Mouse (Mus musculus): Measurements from ENCODE around the gene Zfp988. TPM values are rescaled to one million over a fixed set of nuclear protein-coding genes. Genes with fewer than 3 reads are reported as not detected.
A peak's percentile ranks its signal among the peaks of the same experiment; 100 is the strongest.
"Not testable (repeated sequence)": the region's sequence is repeated elsewhere in the genome, so short reads cannot be mapped to it uniquely, and the experiment has no call there.

Gene Zfp988
- 0.36 and 0.39 TPM in 2 replicates for polyA plus RNA-seq (2015; fragmentation: Nextera tagmentation; extraction: Ambion mirVana)

GRCm38 (mm10) chr4:147305436-147305835 lies at the start of gene Zfp988:
Gene Zfp988 (plus strand): TSS chr4:147305674.
- not testable (repeated sequence) for H3K4me1 ChIP-seq (replicated peaks); H3K36me3 ChIP-seq; H3K9ac ChIP-seq; H3K4me2 ChIP-seq (replicated peaks); H3K4me3 ChIP-seq (replicated peaks); ATAC-seq; H3K27ac ChIP-seq; H3K27me3 ChIP-seq (replicated peaks); H3K9me3 ChIP-seq
- 88% methylated on average over 6 of the region's 6 CpGs for WGBS

GRCm38 (mm10) chr4:147262708-147263107 lies 42.8 kb upstream of the Zfp988 start:
- WGBS: 86% methylated on average over 2 of the region's 3 CpGs
- ATAC-seq; H3K4me3 ChIP-seq (replicated peaks); H3K27ac ChIP-seq; H3K36me3 ChIP-seq; H3K4me1 ChIP-seq (replicated peaks); H3K9ac ChIP-seq; H3K9me3 ChIP-seq; H3K27me3 ChIP-seq (replicated peaks); H3K4me2 ChIP-seq (replicated peaks): not testable (repeated sequence)

- not testable (repeated sequence) for H3K36me3 ChIP-seq; H3K4me1 ChIP-seq (replicated peaks); H3K9me3 ChIP-seq; H3K4me3 ChIP-seq (replicated peaks); H3K4me2 ChIP-seq (replicated peaks); H3K9ac ChIP-seq; H3K27me3 ChIP-seq (replicated peaks); ATAC-seq; H3K27ac ChIP-seq
- 86% methylated on average over 17 of the region's 17 CpGs for WGBS
Measured at GRCm38 (mm10) chr4:147267302-147267701, 38.2 kb upstream of the Zfp988 start.

GRCm38 (mm10) chr4:147268735-147269134 lies 36.7 kb upstream of the Zfp988 start:
- 88% methylated on average over 25 of the region's 25 CpGs for WGBS
- H3K9ac ChIP-seq; H3K27ac ChIP-seq; H3K27me3 ChIP-seq (replicated peaks); H3K4me2 ChIP-seq (replicated peaks); H3K4me3 ChIP-seq (replicated peaks); H3K9me3 ChIP-seq; ATAC-seq; H3K36me3 ChIP-seq; H3K4me1 ChIP-seq (replicated peaks): not testable (repeated sequence)

- not testable (repeated sequence) for H3K4me2 ChIP-seq (replicated peaks); H3K27ac ChIP-seq; ATAC-seq; H3K27me3 ChIP-seq (replicated peaks); H3K9me3 ChIP-seq; H3K36me3 ChIP-seq; H3K4me3 ChIP-seq (replicated peaks); H3K9ac ChIP-seq; H3K4me1 ChIP-seq (replicated peaks)
- WGBS: 86% methylated on average over 4 of the region's 4 CpGs
Measured at GRCm38 (mm10) chr4:147270026-147270425, 35.4 kb upstream of the Zfp988 start.

- not testable (repeated sequence) for ATAC-seq
Measured at GRCm38 (mm10) chr4:147271601-147272000, 33.9 kb upstream of the Zfp988 start.

GRCm38 (mm10) chr4:147275021-147275772 lies 30.3 kb upstream of the Zfp988 start:
- H3K4me1 ChIP-seq (replicated peaks); H3K9ac ChIP-seq; H3K36me3 ChIP-seq; H3K9me3 ChIP-seq; H3K27me3 ChIP-seq (replicated peaks); H3K27ac ChIP-seq: not testable (repeated sequence)
- H3K4me3 ChIP-seq (replicated peaks): peak overlapping the region; percentile 31
- 39% methylated on average over 56 of the region's 58 CpGs for WGBS
- peak; percentile 74 for ATAC-seq
- peak overlapping the region; percentile 53 for H3K4me2 ChIP-seq (replicated peaks)

More at GRCm38 (mm10) chr4:147271601-147272000, 33.9 kb upstream of the Zfp988 start:
- H3K4me3 ChIP-seq (replicated peaks); H3K36me3 ChIP-seq; H3K27ac ChIP-seq; H3K9ac ChIP-seq; H3K27me3 ChIP-seq (replicated peaks); H3K4me2 ChIP-seq (replicated peaks); H3K4me1 ChIP-seq (replicated peaks): not testable (repeated sequence)
- H3K9me3 ChIP-seq: peaks cover 11% of the 10 kb centered on the region
- 90% methylated on average over 13 of the region's 13 CpGs for WGBS

GRCm38 (mm10) chr4:147275773-147276140 lies 29.7 kb upstream of the Zfp988 start:
- not testable (repeated sequence) for H3K27me3 ChIP-seq (replicated peaks); H3K9ac ChIP-seq; H3K36me3 ChIP-seq; H3K4me1 ChIP-seq (replicated peaks); H3K27ac ChIP-seq; H3K9me3 ChIP-seq; ATAC-seq
- Histone ChIP-seq H3K4me2 (replicated peaks) (peak overlapping the region; percentile 53), H3K4me3 (replicated peaks) (peak overlapping the region; percentile 31)
- WGBS: 23% methylated on average over 54 of the region's 54 CpGs

GRCm38 (mm10) chr4:147280406-147280805 lies 25.1 kb upstream of the Zfp988 start:
- WGBS: 75% methylated on average over 2 of the region's 2 CpGs
- H3K36me3 ChIP-seq; ATAC-seq; H3K9me3 ChIP-seq; H3K4me1 ChIP-seq (replicated peaks); H3K27me3 ChIP-seq (replicated peaks); H3K4me2 ChIP-seq (replicated peaks); H3K27ac ChIP-seq; H3K9ac ChIP-seq; H3K4me3 ChIP-seq (replicated peaks): not testable (repeated sequence)

- not testable (repeated sequence) for H3K4me2 ChIP-seq (replicated peaks); ATAC-seq; H3K36me3 ChIP-seq; H3K9me3 ChIP-seq; H3K9ac ChIP-seq; H3K27me3 ChIP-seq (replicated peaks); H3K27ac ChIP-seq; H3K4me3 ChIP-seq (replicated peaks); H3K4me1 ChIP-seq (replicated peaks)
- WGBS: 71% methylated on average over 3 of the region's 3 CpGs
Measured at GRCm38 (mm10) chr4:147298585-147298984, 6.9 kb upstream of the Zfp988 start.

GRCm38 (mm10) chr4:147302375-147302774 lies 3.1 kb upstream of the Zfp988 start:
- not testable (repeated sequence) for H3K4me1 ChIP-seq (replicated peaks); H3K9ac ChIP-seq; H3K4me3 ChIP-seq (replicated peaks); H3K9me3 ChIP-seq; H3K27me3 ChIP-seq (replicated peaks); H3K27ac ChIP-seq; ATAC-seq; H3K4me2 ChIP-seq (replicated peaks); H3K36me3 ChIP-seq

GRCm38 (mm10) chr4:147335036-147335690 lies 29.7 kb downstream of the Zfp988 start:
- not testable (repeated sequence) for H3K36me3 ChIP-seq; H3K4me1 ChIP-seq (replicated peaks); H3K27me3 ChIP-seq (replicated peaks); H3K4me2 ChIP-seq (replicated peaks); H3K27ac ChIP-seq; H3K9ac ChIP-seq; H3K4me3 ChIP-seq (replicated peaks)
- H3K9me3 ChIP-seq: peaks cover 37% of the 10 kb centered on the region
- ATAC-seq: peak; percentile 45
- WGBS: 89% methylated on average over 2 of the region's 2 CpGs
